Mouse (Mus musculus) stomach, postnatal 0 days (tissue): Measurements from ENCODE around the gene Apba3.

Experiments
- CTCF ChIP-seq: IDR thresholded peaks from 2 replicates; pipeline ENCODE4 v1.5.1; 2016; ENCODE audit warnings: antibody characterized with exemption, low read depth, mild to moderate bottlenecking, moderate library complexity
- EP300 ChIP-seq: optimal IDR thresholded peaks from 2 replicates; pipeline ENCODE3; 2016; ENCODE audit warnings: antibody characterized with exemption

DNA sequence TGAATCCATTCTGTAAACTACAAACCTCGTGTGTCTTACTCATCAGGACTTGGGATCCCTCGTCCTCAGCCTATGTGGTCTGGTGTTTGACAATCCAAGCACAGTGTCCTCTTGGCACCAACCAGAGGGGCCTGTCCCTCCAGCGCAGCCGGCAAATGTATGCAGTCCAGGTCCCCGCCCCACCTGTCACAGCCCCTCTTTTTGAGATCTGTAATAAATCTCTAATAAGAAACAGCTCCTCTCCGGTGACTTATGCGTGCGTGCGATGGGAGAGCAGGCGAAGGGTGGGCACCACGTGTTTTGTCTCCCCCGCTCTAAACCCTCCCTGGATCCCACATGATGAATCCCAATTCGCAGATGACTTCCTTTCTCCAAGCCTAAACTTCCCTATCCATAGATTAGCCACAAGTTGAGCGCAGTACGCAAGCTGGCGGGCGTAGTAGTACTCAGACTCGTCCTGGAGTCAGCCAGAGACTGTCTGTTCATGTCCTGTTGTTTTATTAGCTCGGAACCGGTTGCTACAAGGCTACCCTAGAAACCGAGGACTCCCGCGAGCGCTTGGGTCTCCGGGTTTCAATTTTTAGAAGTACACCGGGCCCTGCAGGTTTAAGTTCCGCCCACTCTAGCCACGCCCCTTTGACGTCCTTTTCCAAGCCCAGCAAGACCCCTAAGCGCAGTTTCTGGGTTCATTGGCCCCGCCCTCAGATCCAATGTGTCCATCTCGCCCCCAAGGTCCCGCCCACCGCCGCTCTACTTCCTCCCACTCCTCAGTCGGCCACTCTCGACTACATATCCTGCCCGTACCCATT is 53.2 kb downstream of the Apba3 start:
- TF ChIP-seq CTCF (no peak), EP300 (no peak)
